Mouse (Mus musculus) kidney, adult 2 months (tissue): Measurements from ENCODE around the gene Afp.

Experiments
- CTCF ChIP-seq: fragments of 200-500 bp; conservative IDR thresholded peaks from 2 replicates; pipeline ENCODE4 v1.5.1; 2011; ENCODE audit warnings: low read depth, mild to moderate bottlenecking, control low read depth, low read length, moderate library complexity, mixed read lengths; ENCODE audit not compliant: insufficient read depth, insufficient read length
- POLR2A ChIP-seq: fragments of 200-500 bp; IDR thresholded peaks from one replicate; pipeline ENCODE4 v1.6.1; 2011; ENCODE audit warnings: low read depth, low read length, control low read depth

GRCm38 (mm10) chr5:90460619-90461018, 29.9 kb upstream of the Afp start, which contains the start of gene Alb:
- no peak for TF ChIP-seq POLR2A
- TF ChIP-seq CTCF = no peak
